Mouse (Mus musculus) urinary bladder, adult 18-20 months (tissue): ENCODE results near the gene Mylk.
A peak's percentile ranks its signal among the peaks of the same experiment; 100 is the strongest.

Experiments used
- DNase-seq, 2 experiments: peaks; one replicate each; pipeline ENCODE4 v3.0.0; 2022; ENCODE audit warnings: low spot score in 2 of 2, mixed read lengths in 2 of 2

Gene Mylk

DNA sequence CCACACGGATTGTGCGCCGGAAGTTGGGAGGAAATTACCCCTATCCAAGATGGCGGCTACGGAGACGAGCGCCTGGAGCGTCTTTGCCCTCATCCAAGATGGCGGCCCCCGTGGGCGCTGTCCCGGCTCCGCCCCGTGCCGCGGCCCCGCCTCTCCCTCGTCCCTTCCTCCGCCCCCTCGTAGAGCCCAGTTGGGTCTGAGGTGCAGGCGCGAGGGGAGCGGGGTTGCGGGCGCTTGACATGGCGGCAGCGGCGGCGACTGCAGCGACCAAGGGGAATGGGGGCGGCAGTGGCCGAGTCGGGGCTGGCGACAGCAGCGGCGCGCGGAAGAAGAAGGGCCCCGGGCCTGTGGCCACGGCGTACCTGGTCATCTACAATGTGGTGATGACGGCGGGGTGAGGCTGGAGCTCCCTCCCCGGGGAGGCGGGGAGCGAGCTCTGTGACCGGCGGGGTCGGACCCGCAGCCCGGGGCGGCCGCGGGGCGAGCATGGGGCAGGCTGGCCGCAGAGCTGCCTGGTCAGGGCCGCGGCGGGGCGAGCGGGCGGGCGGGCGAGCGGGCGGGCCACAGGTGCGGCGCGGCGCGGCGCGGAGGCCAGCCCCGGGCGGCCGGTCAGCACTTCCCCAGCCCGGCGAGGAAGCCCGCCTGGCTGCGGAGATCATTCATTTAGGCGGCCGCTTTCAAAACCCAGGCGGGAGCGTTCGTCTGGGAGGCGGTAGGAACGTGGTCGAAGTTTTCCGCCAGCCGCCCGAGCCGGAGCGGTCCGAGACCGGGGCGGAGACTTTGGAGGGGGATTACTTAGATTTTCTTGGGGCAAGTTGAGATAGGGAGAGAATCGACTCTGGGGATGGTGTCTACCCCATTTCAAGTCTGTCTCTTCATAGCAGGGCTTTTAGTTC lies 277.5 kb downstream of the Mylk start, which contains the start of gene Hacd2:
Hacd2 (plus strand) TSS at position 187 of the 896 bp plus-strand sequence.
- DNase-seq: peak; percentile 92 to 95

DNA sequence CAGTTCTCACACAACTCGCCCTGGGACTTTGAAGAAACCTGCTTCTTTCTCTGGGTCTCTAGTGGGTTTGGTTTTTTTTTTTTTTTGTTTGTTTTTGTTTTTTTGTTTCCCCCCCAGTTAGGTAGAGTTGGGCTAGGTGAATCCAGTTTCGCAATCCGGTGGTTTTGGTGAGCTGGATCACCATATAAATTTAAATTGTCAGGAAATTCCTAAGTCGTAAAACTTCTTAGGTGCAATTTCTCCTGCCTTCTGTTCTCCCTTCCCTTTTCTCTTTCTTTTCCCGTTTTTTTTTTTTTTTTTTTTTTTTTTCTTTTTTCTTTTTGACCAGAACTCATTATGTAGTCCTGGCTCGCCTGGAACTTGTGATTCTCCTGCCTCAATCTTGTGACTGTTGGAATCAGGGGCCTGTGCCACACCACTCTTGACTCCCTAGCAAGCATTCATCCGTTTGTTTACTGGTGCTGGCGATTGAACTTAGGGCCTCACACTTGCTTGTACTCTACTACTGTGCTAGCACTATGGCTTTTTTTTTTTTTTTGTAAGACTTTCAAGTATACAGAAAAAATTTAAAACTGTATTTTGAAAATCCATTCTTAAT lies 278.2 kb downstream of the Mylk start:
- no peak for DNase-seq

DNA sequence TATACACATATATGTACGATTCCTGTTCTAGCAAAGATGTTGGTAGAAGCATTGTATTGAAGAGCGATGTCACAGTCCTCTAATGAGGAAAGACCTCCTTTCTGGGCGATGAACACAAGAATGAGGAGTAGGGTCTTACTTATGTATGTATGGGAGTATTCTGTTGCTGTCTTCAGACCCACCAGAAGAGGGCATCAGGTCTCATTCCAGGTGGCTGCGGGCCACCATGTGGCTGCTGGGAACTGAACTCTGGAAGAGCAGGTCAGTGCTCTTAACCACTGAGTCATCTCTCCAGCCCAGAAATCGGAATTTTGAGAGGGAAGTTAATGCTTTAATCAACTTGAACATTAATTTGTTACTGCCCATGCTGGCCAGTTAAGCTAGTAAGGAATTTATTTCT lies 279.3 kb downstream of the Mylk start:
- DNase-seq: no peak

DNA sequence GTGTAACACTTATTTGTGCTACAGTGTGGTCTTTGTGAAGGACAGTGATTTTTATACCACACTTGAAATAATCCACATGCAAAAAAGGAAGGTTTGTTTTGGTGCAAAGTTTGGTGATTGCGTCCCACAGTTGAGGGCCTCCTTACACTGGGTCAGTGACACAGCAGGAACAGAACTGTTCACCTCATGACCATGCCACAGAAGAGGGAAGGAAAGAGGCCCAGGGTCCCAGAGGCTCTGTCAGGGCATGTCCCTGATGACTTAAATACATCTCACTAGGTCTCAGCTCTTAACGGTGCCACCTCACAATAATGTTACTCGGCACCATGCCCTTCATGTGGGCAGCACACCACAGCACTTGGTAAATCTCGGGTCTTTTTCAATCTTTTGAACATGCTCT lies 280.3 kb downstream of the Mylk start:
- DNase-seq: no peak

DNA sequence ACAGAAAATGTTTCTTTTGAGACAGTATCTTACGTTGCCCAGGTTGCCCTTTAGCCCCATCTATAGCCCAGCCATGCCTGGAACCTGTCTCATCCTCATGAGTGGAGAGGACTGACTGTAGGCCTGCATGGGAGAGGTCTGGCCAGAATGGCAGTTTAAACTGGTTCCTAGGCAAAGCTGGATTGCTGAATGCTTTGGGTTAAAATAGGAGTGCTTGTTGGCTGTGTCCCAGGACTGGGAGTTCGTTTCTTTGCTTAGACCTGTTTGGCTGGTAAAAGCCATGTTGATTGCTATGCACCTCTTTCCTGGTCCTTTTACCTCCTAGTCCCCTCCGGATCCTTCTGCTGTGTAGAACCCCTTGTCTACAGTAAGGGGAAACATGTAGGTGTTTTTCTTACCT lies 288.2 kb downstream of the Mylk start:
- no peak for DNase-seq

DNA sequence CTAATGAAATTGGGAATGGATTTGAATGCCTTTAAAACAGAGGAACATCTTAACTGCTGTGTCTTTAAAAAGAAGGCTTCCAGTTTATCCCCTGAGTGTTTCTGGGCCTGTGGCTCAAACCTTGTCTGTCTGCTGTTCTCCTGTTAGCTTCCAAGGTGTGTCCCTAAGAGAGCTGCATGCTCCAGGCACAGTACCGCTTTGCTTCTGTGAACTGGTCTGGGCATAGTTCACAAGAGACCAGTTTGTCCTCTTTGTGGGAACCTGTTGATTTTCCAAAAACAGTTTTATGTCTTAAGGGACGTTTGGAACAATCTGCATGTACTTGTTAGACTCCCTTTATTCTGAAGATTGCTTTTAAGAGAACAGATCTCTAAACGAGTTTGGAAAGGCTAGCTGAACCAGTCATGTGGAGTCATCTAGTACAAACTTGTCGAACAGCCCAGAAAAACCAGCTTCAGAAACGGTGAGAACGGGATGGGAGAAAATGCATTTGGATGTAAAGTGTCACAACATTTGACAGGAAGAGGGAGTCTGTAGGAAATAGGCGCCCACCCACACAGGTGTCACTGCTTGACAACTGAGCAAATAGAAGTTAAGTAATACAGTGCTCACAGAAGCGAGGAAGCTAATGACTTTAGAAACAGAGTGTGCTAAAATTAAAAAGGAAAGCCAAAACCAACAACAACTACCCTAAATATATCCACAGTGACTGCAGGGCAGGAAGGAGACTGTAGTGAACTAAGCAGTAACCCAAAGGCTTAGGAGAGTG lies 289.0 kb downstream of the Mylk start:
- DNase-seq: no peak

DNA sequence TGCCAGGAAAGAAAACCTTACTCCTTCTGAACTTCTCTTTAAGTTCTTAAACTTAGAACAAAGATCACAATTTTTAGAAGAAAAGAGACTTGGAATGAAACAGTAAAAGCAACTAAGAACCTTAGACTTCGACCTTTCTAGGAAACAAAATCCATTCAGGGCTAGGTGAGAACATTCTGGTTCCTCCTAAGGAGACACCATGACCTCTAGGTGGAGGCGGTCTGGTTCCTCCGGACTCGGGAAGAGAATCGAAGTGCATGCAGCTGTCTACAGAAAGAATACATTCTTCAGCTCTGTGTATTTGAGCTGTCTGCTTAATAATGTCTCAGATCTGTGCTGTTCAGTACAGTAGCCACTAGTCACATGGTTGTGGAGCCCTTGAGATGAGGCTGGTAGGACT lies 290.0 kb downstream of the Mylk start:
- no peak for DNase-seq

DNA sequence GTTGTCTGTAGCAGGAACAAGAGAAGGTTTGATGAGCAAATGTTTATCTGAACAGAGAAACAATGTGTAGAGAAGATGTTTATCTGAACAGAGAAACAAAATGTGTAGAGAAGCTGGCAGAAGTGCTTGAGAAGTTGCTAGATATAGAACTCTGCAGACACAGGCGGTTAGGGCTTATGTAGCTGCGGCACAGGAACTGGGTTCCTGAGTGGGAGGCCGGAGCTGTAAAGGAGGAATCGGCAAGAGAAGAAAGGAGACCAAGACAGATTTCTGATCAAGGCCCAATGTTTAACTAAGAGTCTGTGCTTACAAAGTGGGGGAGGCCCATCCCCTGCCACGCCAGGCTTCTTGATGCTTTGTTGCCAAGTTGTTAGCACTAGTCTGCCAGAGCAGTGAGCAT lies 291.7 kb downstream of the Mylk start:
- no peak for DNase-seq

DNA sequence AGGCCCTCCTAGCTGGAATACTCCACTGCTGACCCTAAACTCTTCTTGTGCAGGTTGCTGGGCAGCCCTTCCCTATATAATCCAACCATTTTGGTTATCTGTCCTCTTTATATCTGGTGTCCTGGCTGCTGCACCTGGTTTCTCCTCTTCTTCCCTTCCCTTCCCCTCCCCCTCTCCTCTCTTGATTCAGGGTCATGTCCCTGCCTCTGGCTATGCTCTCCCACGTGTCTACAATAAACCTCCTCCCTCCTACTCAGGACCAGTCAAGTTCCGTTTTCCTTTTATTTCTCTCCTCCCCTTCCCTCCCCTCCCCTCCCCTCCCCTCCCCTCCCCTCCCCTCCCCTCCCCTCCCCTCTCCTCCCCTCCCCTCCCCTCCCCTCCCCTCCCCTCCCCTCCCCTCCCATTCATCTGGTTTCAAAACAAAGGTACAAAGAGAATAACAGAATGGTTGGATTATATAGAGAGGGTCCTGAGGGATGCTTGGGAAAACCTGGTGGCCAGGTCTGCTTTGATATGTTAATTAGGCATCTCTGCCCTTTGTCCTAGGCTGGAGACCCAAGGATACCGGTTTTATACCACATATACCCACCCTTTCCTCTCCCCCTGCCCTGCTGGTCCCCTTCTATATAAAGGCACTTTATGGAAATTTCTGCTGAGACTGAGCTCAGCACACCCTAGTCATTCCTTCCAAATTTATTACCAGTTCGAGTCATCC lies 293.5 kb downstream of the Mylk start:
- DNase-seq: no peak

DNA sequence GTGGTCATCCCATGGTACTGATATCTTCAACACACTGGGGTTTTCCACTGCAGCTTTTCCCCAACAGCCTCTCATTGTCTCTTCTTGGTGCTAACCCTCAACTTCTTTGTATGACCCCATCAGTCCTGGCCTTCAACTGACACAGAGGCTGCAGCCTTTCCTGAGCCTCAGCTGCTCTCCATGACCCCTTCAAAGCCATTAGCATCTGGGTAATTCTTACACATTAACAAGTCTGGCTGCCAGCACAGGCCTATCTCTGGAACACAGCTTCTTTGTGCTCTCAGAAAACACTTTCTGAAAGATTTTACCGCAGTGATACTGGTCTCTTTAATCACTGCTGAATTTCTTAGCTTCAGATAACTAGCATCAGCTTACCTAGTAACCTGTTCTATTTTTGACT lies 295.1 kb downstream of the Mylk start:
- no peak for DNase-seq

DNA sequence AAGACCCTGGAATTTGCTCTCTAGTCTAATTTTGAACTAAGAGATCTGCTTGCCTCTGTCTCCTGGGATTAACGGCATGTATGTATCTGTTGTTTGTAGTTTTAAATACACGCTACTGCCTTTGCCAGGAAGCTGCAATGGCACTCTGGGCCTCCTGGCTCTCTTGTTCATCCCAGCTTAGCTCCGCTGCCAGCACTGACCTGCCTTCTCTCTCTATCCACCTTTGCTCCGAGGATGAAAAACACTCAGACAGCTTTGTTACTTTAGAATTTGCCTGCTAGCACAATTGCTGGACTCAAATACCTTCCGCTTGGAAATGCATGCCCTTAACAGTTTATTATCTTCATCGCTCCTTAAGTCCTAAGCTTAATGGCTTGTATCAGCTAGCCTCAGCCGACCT lies 296.0 kb downstream of the Mylk start:
- DNase-seq: no peak

DNA sequence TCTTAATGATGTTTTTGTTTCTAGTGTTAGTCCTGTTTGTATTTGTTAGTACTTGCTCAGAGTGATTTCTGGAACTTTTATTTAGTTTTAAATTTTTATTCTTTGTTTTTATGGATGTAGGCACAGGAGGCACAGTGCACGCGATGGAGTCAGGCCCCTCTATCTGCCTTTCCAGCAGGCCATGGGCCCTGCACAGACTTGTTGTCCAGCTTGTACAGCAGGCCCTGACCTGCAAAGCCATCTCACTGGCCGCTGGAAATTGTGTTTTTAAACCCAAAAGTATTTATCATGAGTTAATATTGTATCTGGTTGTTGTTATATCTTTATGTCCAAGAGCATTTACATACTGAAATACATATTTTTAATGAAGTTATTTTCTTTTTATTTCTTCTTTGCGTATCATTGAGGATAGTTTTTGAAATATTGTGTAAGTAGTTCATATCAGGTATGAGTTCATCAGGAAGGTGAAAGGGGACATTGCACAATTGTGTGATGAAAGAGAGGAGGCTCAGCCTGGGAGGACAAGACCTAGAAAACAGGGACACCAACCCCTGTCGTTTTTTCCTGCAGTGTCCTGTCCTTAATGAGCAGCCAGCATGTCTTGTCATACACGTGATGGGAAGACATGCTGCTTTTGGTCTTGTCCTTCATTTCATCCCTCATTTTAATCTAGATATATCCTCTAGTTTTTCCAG lies 301.2 kb downstream of the Mylk start:
- peak in 1 of 2 experiments; percentile 39 for DNase-seq

DNA sequence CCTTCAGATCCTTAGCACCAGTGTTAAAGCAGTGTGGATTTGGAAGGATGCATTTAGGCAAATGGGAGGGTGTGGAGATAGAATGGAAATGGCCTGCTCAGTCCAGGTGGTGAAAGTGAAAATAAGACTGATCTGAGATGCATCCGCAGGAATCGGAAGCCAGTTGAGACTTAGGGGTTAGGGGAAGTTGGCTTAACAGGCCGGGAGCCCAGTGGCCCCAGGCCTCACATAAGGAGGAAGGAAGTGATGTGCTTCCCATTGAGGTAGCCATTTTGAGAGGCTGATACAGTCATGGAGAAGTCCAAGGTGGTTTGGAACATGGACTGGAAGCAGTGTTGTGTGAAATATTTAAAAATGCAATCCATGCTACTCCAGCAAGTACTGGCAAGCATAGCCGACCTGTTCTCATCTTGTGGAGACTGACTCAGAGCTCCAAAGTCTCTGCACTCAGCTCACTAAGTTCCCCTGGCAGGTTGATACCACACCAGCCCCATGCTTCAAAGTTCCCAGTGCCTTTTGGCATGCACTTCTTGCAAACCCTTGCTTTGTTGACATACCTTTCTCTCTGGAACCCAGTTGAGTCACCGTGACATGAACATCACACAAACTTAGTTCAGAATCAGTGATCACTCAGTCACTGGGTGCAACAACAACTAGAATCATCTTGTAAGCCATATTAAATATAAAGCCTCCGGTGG lies 302.4 kb downstream of the Mylk start:
- peak in 1 of 2 experiments; percentile 51 for DNase-seq

DNA sequence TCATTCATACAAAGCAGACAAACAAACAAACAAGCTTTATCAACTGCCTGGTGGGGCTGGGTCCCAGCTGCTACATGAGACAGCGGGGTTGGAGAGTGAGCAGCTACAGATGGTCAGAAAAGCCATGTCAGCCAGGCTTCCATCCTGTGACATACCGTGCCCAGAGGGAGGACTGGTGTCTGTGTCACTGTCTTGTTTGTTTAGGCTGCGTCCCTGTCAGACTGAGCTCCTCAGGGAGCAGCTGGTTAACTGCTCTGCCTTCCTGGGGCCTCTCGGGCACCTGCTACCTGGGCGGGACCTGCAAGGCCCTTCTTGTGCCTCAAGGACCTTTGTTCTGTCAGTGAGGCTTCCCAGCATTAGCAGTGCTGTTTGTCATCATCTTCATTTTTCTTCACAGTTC lies 306.1 kb downstream of the Mylk start:
- DNase-seq: no peak
